Mouse (Mus musculus): Measurements from ENCODE around the gene C1qb.

DNA sequence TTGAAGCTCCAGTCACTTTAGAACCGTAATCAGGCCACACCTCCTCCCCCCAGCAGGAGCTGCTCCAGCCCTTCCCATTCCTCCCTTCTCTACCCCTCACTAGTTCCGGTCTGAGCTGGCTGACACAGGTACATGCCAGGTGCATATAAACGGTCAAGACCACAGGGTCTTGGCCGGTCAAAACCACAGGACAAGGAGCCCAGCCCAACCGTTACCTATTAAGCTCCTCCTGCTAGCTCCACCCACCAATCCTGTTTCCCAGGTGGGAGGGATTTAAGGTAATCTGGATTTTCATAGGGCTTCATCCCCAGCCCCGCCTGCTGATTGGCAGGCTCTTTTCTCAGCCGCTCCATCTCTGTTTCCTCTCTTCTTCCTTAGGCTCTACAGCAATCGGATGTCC is 7.8 kb downstream of the C1qb start:
- TF ChIP-seq GATA1 (IDR thresholded peaks at IDR 0.05; ENCODE audit: low read length), result no peak
- TF ChIP-seq TAL1 (IDR thresholded peaks at IDR 0.05; ENCODE audit: low read length), result no peak
